Comparison of ENCODE assay signal across 9 mouse cellular contexts in the genomic region with DNA sequence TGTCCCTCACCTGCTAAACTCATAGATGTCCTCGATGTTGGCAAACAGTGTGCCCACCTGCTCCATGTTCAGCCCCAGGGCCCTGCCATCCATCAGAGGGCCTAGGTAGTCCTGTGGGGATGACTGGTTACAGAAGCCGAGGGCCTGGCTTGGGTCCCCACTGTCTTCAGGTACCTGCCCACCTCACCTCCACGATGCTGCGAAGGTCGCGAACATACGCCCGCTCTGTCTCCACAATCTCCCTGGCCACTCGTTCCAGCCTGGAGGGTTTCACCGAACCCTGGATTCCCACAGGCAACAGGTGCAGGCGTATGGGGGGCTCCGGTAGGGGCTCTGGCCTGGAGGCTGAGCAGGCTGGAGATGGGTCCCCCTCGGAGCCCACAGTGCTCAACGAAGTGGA. TPM values are rescaled to one million over a fixed set of nuclear protein-coding genes. Genes with fewer than 3 reads are reported as not detected.
DNase-seq lines count a peak whose midpoint lies in the region; ATAC-seq and TF ChIP-seq lines count a peak whose summit lies in the region.
"Had no signal": no experiment of that assay in that cellular context is flagged by ENCODE, and none has a peak within 500 bp of the region (broad histone marks: within the 10 kb centered on the region; RNA-seq: fewer than 3 reads in every experiment).

No protein-coding gene starts in this region.

- DNase-seq in lung, embryonic 14.5 days = no peak
- DNase-seq in lung, postnatal 10 days = no peak
- no peak for DNase-seq in intestine, embryonic 14.5 days (ENCODE audit: low spot score)
- DNase-seq in Muller cell, postnatal 12 days (ENCODE audit: inconsistent ontology term) = no peak
- DNase-seq in layer of hippocampus, adult 9-11 months = no peak
- DNase-seq in urinary bladder, adult 18-20 months (ENCODE audit: low spot score in 2 of 2) = no peak
- DNase-seq: kidney, adult 8-10 months had no signal

- no peak overlapping the region for H3K27ac ChIP-seq in lung, embryonic 14.5 days (ENCODE audit: low read depth)
- H3K27ac ChIP-seq in forebrain, embryonic 13.5 days = no peak overlapping the region
- no peak overlapping the region for H3K27ac ChIP-seq in intestine, embryonic 14.5 days (ENCODE audit: low read depth)
- H3K27ac ChIP-seq in neural tube, embryonic 12.5 days = no peak overlapping the region

- H3K9me3 ChIP-seq in lung, embryonic 14.5 days (ENCODE audit: low read depth, low read length) = no peaks in the 10 kb centered on the region
- H3K9me3 ChIP-seq in forebrain, embryonic 13.5 days (replicated peaks) = no peaks in the 10 kb centered on the region
- H3K9me3 ChIP-seq in intestine, embryonic 14.5 days (ENCODE audit: control insufficient read depth, low read length) = no peaks in the 10 kb centered on the region
- H3K9me3 ChIP-seq in neural tube, embryonic 12.5 days = no peaks in the 10 kb centered on the region

- peaks cover 50% of the 10 kb centered on the region for H3K36me3 ChIP-seq in lung, embryonic 14.5 days (ENCODE audit: insufficient read depth)
- peaks cover 47% of the 10 kb centered on the region for H3K36me3 ChIP-seq in forebrain, embryonic 13.5 days (ENCODE audit: poor library complexity, severe bottlenecking)
- peaks cover 53% of the 10 kb centered on the region for H3K36me3 ChIP-seq in intestine, embryonic 14.5 days (ENCODE audit: control insufficient read depth, insufficient read depth, low read length)
- peaks cover 47% of the 10 kb centered on the region for H3K36me3 ChIP-seq in neural tube, embryonic 12.5 days

- 89% methylated on average over 14 of the region's 14 CpGs for WGBS in lung, embryonic 14.5 days
- 92% methylated on average over 14 of the region's 14 CpGs for WGBS in forebrain, embryonic 13.5 days
- WGBS in intestine, embryonic 14.5 days = 88% methylated on average over 14 of the region's 14 CpGs
- 95% methylated on average over 14 of the region's 14 CpGs for WGBS in neural tube, embryonic 12.5 days

- 0 out of 2 replicates have a peak, but pooled peaks cover 10% of the 10 kb centered on the region for H3K4me1 ChIP-seq in lung, embryonic 14.5 days (ENCODE audit: insufficient read depth)
- peaks cover 30% of the 10 kb centered on the region for H3K4me1 ChIP-seq in forebrain, embryonic 13.5 days
- H3K4me1 ChIP-seq in intestine, embryonic 14.5 days (replicated peaks; ENCODE audit: control insufficient read depth, insufficient read depth, low read length) = peaks cover 20% of the 10 kb centered on the region
- H3K4me1 ChIP-seq in neural tube, embryonic 12.5 days = peaks cover 34% of the 10 kb centered on the region

- H3K4me3 ChIP-seq in lung, embryonic 14.5 days (ENCODE audit: low read depth, low read length) = peak overlapping the region; percentile 87
- peak overlapping the region; percentile 81 for H3K4me3 ChIP-seq in forebrain, embryonic 13.5 days
- peak overlapping the region; percentile 80 for H3K4me3 ChIP-seq in intestine, embryonic 14.5 days (ENCODE audit: low read depth, low read length)
- H3K4me3 ChIP-seq in neural tube, embryonic 12.5 days = peak overlapping the region; percentile 69

- H3K27me3 ChIP-seq in lung, embryonic 14.5 days (ENCODE audit: insufficient read depth, low read length) = no peaks in the 10 kb centered on the region
- H3K27me3 ChIP-seq in forebrain, embryonic 13.5 days = no peaks in the 10 kb centered on the region
- no peaks in the 10 kb centered on the region for H3K27me3 ChIP-seq in intestine, embryonic 14.5 days (replicated peaks; ENCODE audit: control insufficient read depth, insufficient read depth, low read length)
- no peaks in the 10 kb centered on the region for H3K27me3 ChIP-seq in neural tube, embryonic 12.5 days (replicated peaks)

- H3K4me2 ChIP-seq in lung, embryonic 14.5 days = peak overlapping the region; percentile 88
- H3K4me2 ChIP-seq in forebrain, embryonic 13.5 days = peak overlapping the region; percentile 87
- peak overlapping the region; percentile 87 for H3K4me2 ChIP-seq in intestine, embryonic 14.5 days (ENCODE audit: low read length)
- H3K4me2 ChIP-seq in neural tube, embryonic 12.5 days (replicated peaks) = peak overlapping the region; percentile 90

- ATAC-seq in lung, embryonic 14.5 days (ENCODE audit: insufficient read depth) = no peak
- ATAC-seq in forebrain, embryonic 13.5 days = no peak
- ATAC-seq in intestine, embryonic 14.5 days (replicated peaks; ENCODE audit: low FRiP score, low TSS enrichment, low read depth) = no peak
- no peak for ATAC-seq in neural tube, embryonic 12.5 days (ENCODE audit: low FRiP score, low read depth)

- peak overlapping the region; percentile 96 for H3K9ac ChIP-seq in lung, embryonic 14.5 days
- H3K9ac ChIP-seq in forebrain, embryonic 13.5 days = peak overlapping the region; percentile 88
- peak overlapping the region; percentile 88; the same call in 1 of the 2 replicates for H3K9ac ChIP-seq in intestine, embryonic 14.5 days (ENCODE audit: low read length)
- peak overlapping the region; percentile 84; the same call in 1 of the 2 replicates for H3K9ac ChIP-seq in neural tube, embryonic 12.5 days

- no peak for TF ChIP-seq CTCF in lung, embryonic 14.5 days (IDR thresholded peaks at IDR 0.05; ENCODE audit: low read depth)

RNA-seq across cellular contexts. Expression of gene Plekhg2, which starts 2.3 kb away (rescaled TPM):
- 74.1 and 75.1 TPM in 2 replicates for polyA plus RNA-seq in lung, embryonic 14.5 days (2014; fragmentation: Nextera tagmentation; extraction: Ambion mirVana)
- 43.1 and 50.0 TPM in 2 replicates for polyA plus RNA-seq in forebrain, embryonic 13.5 days (2015; fragmentation: Nextera tagmentation; extraction: Ambion mirVana)
- polyA plus RNA-seq in intestine, embryonic 14.5 days (2014; fragmentation: Nextera tagmentation; extraction: Ambion mirVana) = 54.3 and 68.4 TPM in 2 replicates
- polyA plus RNA-seq in neural tube, embryonic 12.5 days (2016; fragmentation: Nextera tagmentation; extraction: Ambion mirVana) = 58.9 and 63.3 TPM in 2 replicates

RNA-seq across cellular contexts. Expression of gene Zfp36, which starts 10.0 kb away (rescaled TPM):
- polyA plus RNA-seq in lung, embryonic 14.5 days (2014; fragmentation: Nextera tagmentation; extraction: Ambion mirVana) = 12.9 and 13.2 TPM in 2 replicates
- polyA plus RNA-seq in forebrain, embryonic 13.5 days (2015; fragmentation: Nextera tagmentation; extraction: Ambion mirVana) = 4.5 and 4.8 TPM in 2 replicates
- 19.0 and 21.9 TPM in 2 replicates for polyA plus RNA-seq in intestine, embryonic 14.5 days (2014; fragmentation: Nextera tagmentation; extraction: Ambion mirVana)
- 5.6 and 6.5 TPM in 2 replicates for polyA plus RNA-seq in neural tube, embryonic 12.5 days (2016; fragmentation: Nextera tagmentation; extraction: Ambion mirVana)

RNA-seq across cellular contexts. Expression of gene Rps16, which starts 19.6 kb away (rescaled TPM):
- polyA plus RNA-seq in lung, embryonic 14.5 days (2014; fragmentation: Nextera tagmentation; extraction: Ambion mirVana) = 1,310 and 1,324 TPM in 2 replicates
- 644 and 704 TPM in 2 replicates for polyA plus RNA-seq in forebrain, embryonic 13.5 days (2015; fragmentation: Nextera tagmentation; extraction: Ambion mirVana)
- 1,380 and 1,495 TPM in 2 replicates for polyA plus RNA-seq in intestine, embryonic 14.5 days (2014; fragmentation: Nextera tagmentation; extraction: Ambion mirVana)
- polyA plus RNA-seq in neural tube, embryonic 12.5 days (2016; fragmentation: Nextera tagmentation; extraction: Ambion mirVana) = 540 and 574 TPM in 2 replicates

RNA-seq across cellular contexts. Expression of gene Med29, which starts 22.5 kb away (rescaled TPM):
- 45.9 and 49.1 TPM in 2 replicates for polyA plus RNA-seq in lung, embryonic 14.5 days (2014; fragmentation: Nextera tagmentation; extraction: Ambion mirVana)
- 49.3 and 51.5 TPM in 2 replicates for polyA plus RNA-seq in forebrain, embryonic 13.5 days (2015; fragmentation: Nextera tagmentation; extraction: Ambion mirVana)
- polyA plus RNA-seq in intestine, embryonic 14.5 days (2014; fragmentation: Nextera tagmentation; extraction: Ambion mirVana) = 53.3 and 60.2 TPM in 2 replicates
- 42.9 and 43.9 TPM in 2 replicates for polyA plus RNA-seq in neural tube, embryonic 12.5 days (2016; fragmentation: Nextera tagmentation; extraction: Ambion mirVana)

RNA-seq across cellular contexts. Expression of gene Paf1, which starts 22.7 kb away (rescaled TPM):
- polyA plus RNA-seq in lung, embryonic 14.5 days (2014; fragmentation: Nextera tagmentation; extraction: Ambion mirVana) = 73.1 and 75.4 TPM in 2 replicates
- polyA plus RNA-seq in forebrain, embryonic 13.5 days (2015; fragmentation: Nextera tagmentation; extraction: Ambion mirVana) = 95.4 and 97.1 TPM in 2 replicates
- polyA plus RNA-seq in intestine, embryonic 14.5 days (2014; fragmentation: Nextera tagmentation; extraction: Ambion mirVana) = 64.4 and 71.6 TPM in 2 replicates
- 85.3 and 87.8 TPM in 2 replicates for polyA plus RNA-seq in neural tube, embryonic 12.5 days (2016; fragmentation: Nextera tagmentation; extraction: Ambion mirVana)
